Mouse (Mus musculus) myocyte (in vitro differentiated cells): ENCODE results near the gene Ercc6l2. TPM values are rescaled to one million over a fixed set of nuclear protein-coding genes. Genes with fewer than 3 reads are reported as not detected.

ENCODE experiments used
- H3K27me3 ChIP-seq: one replicate; pipeline ENCODE4 v1.6.1; 2011; ENCODE audit not compliant: control insufficient read depth, insufficient read depth, insufficient read length
- H3K36me3 ChIP-seq: one replicate; pipeline ENCODE4 v1.6.1; 2011; ENCODE audit not compliant: control insufficient read depth, insufficient read depth
- H3K4me2 ChIP-seq: one replicate; pipeline ENCODE4 v1.6.1; 2011; ENCODE audit warnings: low read depth, control low read depth
- H3K4me3 ChIP-seq: one replicate; pipeline ENCODE4 v1.5.1; 2011; ENCODE audit warnings: mild to moderate bottlenecking, control low read depth, moderate library complexity
- H3K79me2 ChIP-seq: one replicate; pipeline ENCODE4 v1.6.1; 2011; ENCODE audit not compliant: control insufficient read depth, insufficient read depth
- H3ac ChIP-seq: one replicate; pipeline ENCODE4 v1.6.1; 2011; ENCODE audit not compliant: control insufficient read depth, insufficient read length
- CEBPB ChIP-seq: IDR thresholded peaks from 2 replicates; pipeline ENCODE4 v1.6.1; 2011; ENCODE audit warnings: mild to moderate bottlenecking, moderate library complexity; ENCODE audit not compliant: poor library complexity, insufficient read depth, severe bottlenecking
- E2F4 ChIP-seq: IDR thresholded peaks from one replicate; pipeline ENCODE4 v1.6.1; 2011; ENCODE audit warnings: mild to moderate bottlenecking, control low read depth, moderate library complexity; ENCODE audit not compliant: insufficient read depth
- MAX ChIP-seq: IDR thresholded peaks from one replicate; pipeline ENCODE4 v1.6.1; 2011; ENCODE audit warnings: low read depth, mild to moderate bottlenecking, control low read depth
- MYOD1 ChIP-seq, 3 experiments: IDR thresholded peaks; one replicate each; pipeline ENCODE4 v1.6.1; 2011; ENCODE audit warnings: control low read depth in 2 of 3, low read depth in 2 of 3, mild to moderate bottlenecking in 2 of 3, moderate library complexity in 1 of 3; ENCODE audit not compliant: insufficient read length in 2 of 3, control insufficient read depth in 1 of 3
- MYOG ChIP-seq, 3 experiments: IDR thresholded peaks; one replicate each; pipeline ENCODE4 v1.6.1; 2011; ENCODE audit warnings: control low read depth in 2 of 3, low read depth in 2 of 3, mild to moderate bottlenecking in 2 of 3; ENCODE audit not compliant: insufficient read length in 2 of 3, control insufficient read depth in 1 of 3, insufficient read depth in 1 of 3
- POLR2A ChIP-seq: IDR thresholded peaks from one replicate; pipeline ENCODE4 v1.6.1; 2011; ENCODE audit warnings: low read depth, mild to moderate bottlenecking, control low read depth, moderate library complexity; ENCODE audit not compliant: insufficient read length
- POLR2AphosphoS2 ChIP-seq: IDR thresholded peaks from one replicate; pipeline ENCODE4 v1.6.1; 2011; ENCODE audit warnings: low read depth, control low read depth; ENCODE audit not compliant: insufficient read length
- REST ChIP-seq: IDR thresholded peaks from one replicate; pipeline ENCODE4 v1.6.1; 2011; ENCODE audit warnings: mild to moderate bottlenecking, control low read depth, moderate library complexity; ENCODE audit not compliant: insufficient read depth, insufficient read length
- SRF ChIP-seq: IDR thresholded peaks from one replicate; pipeline ENCODE4 v1.6.1; 2011; ENCODE audit warnings: low read depth; ENCODE audit not compliant: control insufficient read depth, insufficient read length
- TCF12 ChIP-seq: IDR thresholded peaks from one replicate; pipeline ENCODE4 v1.6.1; 2011; ENCODE audit warnings: mild to moderate bottlenecking, control low read depth; ENCODE audit not compliant: poor library complexity, insufficient read depth, severe bottlenecking
- TCF3 ChIP-seq: IDR thresholded peaks from one replicate; pipeline ENCODE4 v1.6.1; 2011; ENCODE audit warnings: low read depth, control low read depth; ENCODE audit not compliant: insufficient read length
- USF1 ChIP-seq: IDR thresholded peaks from one replicate; pipeline ENCODE4 v1.6.1; 2011; ENCODE audit warnings: low read depth, mild to moderate bottlenecking, control low read depth, moderate library complexity
- polyA plus RNA-seq: library from polyadenylated mRNA; unstranded; fragments of >200 nt; fragmentation: generic; extraction: Trizol; gene quantifications from one replicate; pipeline ENCODE4 v1.2.1, GENCODE M21; 2012; ENCODE audit warnings: missing spikeins

Ercc6l2 gene
- polyA plus RNA-seq, 1 experiment: 3.4 TPM

- H3K27me3 ChIP-seq: no peaks in the 10 kb centered on the region
These were observed 30.7 kb downstream of the Ercc6l2 start for GRCm38 (mm10) chr13:63845758-63846157.

GRCm38 (mm10) chr13:63850308-63851011 lies 35.4 kb downstream of the Ercc6l2 start:
- H3K36me3 ChIP-seq: peaks cover 4% of the 10 kb centered on the region
- no peak overlapping the region for H3K4me3 ChIP-seq
- no peak overlapping the region for H3ac ChIP-seq
- no peaks in the 10 kb centered on the region for H3K79me2 ChIP-seq
- H3K27me3 ChIP-seq: no peaks in the 10 kb centered on the region
- TF ChIP-seq E2F4 (no peak), POLR2A (no peak), REST (no peak), USF1 (no peak), MYOD1 (IDR thresholded peaks at IDR 0.05; ENCODE audit: control insufficient read depth in 1 of 3, insufficient read length in 2 of 3, low read depth in 2 of 3) (no peak), POLR2AphosphoS2 (no peak), MYOG (IDR thresholded peaks at IDR 0.05; ENCODE audit: control insufficient read depth in 1 of 3, insufficient read depth in 1 of 3, insufficient read length in 2 of 3, low read depth in 2 of 3) (no peak), TCF3 (no peak), TCF12 (no peak), SRF (no peak), MAX (no peak), CEBPB (no peak)
- H3K4me2 ChIP-seq: no peak overlapping the region

More at GRCm38 (mm10) chr13:63845758-63846157, 30.7 kb downstream of the Ercc6l2 start:
- Histone ChIP-seq H3K4me2 (no peak overlapping the region), H3ac (no peak overlapping the region), H3K4me3 (no peak overlapping the region), H3K79me2 (no peaks in the 10 kb centered on the region), H3K36me3 (peaks cover 13% of the 10 kb centered on the region)
- TF ChIP-seq MYOD1 (IDR thresholded peaks at IDR 0.05; ENCODE audit: control insufficient read depth in 1 of 3, insufficient read length in 2 of 3, low read depth in 2 of 3) (no peak), USF1 (no peak), MYOG (IDR thresholded peaks at IDR 0.05; ENCODE audit: control insufficient read depth in 1 of 3, insufficient read depth in 1 of 3, insufficient read length in 2 of 3, low read depth in 2 of 3) (no peak), REST (no peak), MAX (no peak), E2F4 (no peak)

GRCm38 (mm10) chr13:63872585-63873282 lies 57.7 kb downstream of the Ercc6l2 start:
- TF ChIP-seq E2F4 (no peak), USF1 (no peak), POLR2AphosphoS2 (no peak), MAX (no peak), MYOG (IDR thresholded peaks at IDR 0.05; ENCODE audit: control insufficient read depth in 1 of 3, insufficient read depth in 1 of 3, insufficient read length in 2 of 3, low read depth in 2 of 3) (no peak), TCF3 (no peak)

GRCm38 (mm10) chr13:63877138-63877537 lies 62.1 kb downstream of the Ercc6l2 start:
- TF ChIP-seq POLR2AphosphoS2 (no peak), SRF (no peak), MYOG (IDR thresholded peaks at IDR 0.05; ENCODE audit: control insufficient read depth in 1 of 3, insufficient read depth in 1 of 3, insufficient read length in 2 of 3, low read depth in 2 of 3) (no peak), USF1 (no peak), REST (no peak), TCF3 (no peak), TCF12 (no peak), E2F4 (no peak), POLR2A (no peak), MAX (no peak), MYOD1 (IDR thresholded peaks at IDR 0.05; ENCODE audit: control insufficient read depth in 1 of 3, insufficient read length in 2 of 3, low read depth in 2 of 3) (no peak), CEBPB (no peak)
- Histone ChIP-seq H3ac (no peak overlapping the region), H3K4me2 (no peak overlapping the region), H3K4me3 (no peak overlapping the region), H3K36me3 (peaks cover 6% of the 10 kb centered on the region), H3K27me3 (no peaks in the 10 kb centered on the region), H3K79me2 (no peaks in the 10 kb centered on the region)

More at GRCm38 (mm10) chr13:63872585-63873282, 57.7 kb downstream of the Ercc6l2 start:
- Histone ChIP-seq H3ac (no peak overlapping the region), H3K79me2 (no peaks in the 10 kb centered on the region), H3K4me2 (no peak overlapping the region), H3K4me3 (no peak overlapping the region), H3K27me3 (no peaks in the 10 kb centered on the region), H3K36me3 (peaks cover 19% of the 10 kb centered on the region)
